12 mouse cellular contexts compared by ENCODE assay signal in the genomic region with DNA sequence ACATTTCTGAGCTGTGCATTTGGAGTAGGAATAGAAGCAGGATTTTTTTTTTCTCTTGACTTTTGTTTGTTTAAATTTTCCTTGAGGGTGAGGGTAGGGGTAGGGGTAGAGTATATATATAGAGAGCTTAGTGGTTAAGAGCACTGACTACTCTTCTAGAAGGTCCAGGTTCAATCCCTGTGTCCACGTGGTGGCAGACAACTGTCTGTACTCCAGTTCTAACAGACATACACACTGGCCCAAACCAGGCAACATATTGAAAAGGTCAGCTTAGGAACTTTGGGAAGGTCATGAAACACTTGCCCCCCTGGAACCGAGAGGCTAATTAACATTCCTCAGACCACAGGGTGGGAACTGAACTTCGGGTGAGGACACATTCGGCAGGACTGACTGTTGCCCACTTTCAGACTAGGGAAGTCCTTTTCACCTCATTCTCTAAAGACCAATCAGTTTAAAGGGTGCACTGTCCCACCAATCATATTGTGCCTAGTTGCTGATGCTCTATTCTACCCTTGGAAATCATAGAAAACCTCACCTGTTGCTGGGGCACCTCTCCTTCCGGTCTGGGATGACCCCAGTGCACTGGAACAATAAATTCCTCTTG. TPM values are rescaled to one million over a fixed set of nuclear protein-coding genes. Genes with fewer than 3 reads are reported as not detected.
DNase-seq lines count a peak whose midpoint lies in the region; ATAC-seq and TF ChIP-seq lines count a peak whose summit lies in the region.
"Had no signal": no experiment of that assay in that cellular context is flagged by ENCODE, and none has a peak within 500 bp of the region (broad histone marks: within the 10 kb centered on the region; RNA-seq: fewer than 3 reads in every experiment).

No protein-coding gene starts in this region.

- no peak for TF ChIP-seq CTCF in MEL (IDR thresholded peaks at IDR 0.05 in 2 of 3, conservative IDR thresholded peaks at IDR 0.05 in 1 of 3; ENCODE audit: control insufficient read depth in 1 of 3, insufficient read depth in 1 of 3, low read depth in 2 of 3, low read length in 3 of 3, poor library complexity in 1 of 3, severe bottlenecking in 1 of 3)

- 74% methylated on average over 5 of the region's 5 CpGs for WGBS in kidney, embryonic 16.5 days
- WGBS in hindbrain, embryonic 15.5 days = 84% methylated on average over 5 of the region's 5 CpGs
- WGBS in neural tube, embryonic 13.5 days = 84% methylated on average over 5 of the region's 5 CpGs

- H3K9me3 ChIP-seq in kidney, embryonic 16.5 days (ENCODE audit: low read length) = no peaks in the 10 kb centered on the region
- H3K9me3 ChIP-seq in MEL (replicated peaks; ENCODE audit: insufficient read depth, low read length) = no peaks in the 10 kb centered on the region
- no peaks in the 10 kb centered on the region for H3K9me3 ChIP-seq in hindbrain, embryonic 15.5 days
- H3K9me3 ChIP-seq in neural tube, embryonic 13.5 days = no peaks in the 10 kb centered on the region
- H3K9me3 ChIP-seq: heart, embryonic 15.5 days; liver, embryonic 12.5 days had no signal

- 0 out of 2 replicates have a peak, but pooled peaks have one; percentile 43 for ATAC-seq in kidney, embryonic 16.5 days (ENCODE audit: low FRiP score, low TSS enrichment)
- no peak for ATAC-seq in hindbrain, embryonic 15.5 days (ENCODE audit: low FRiP score, low read depth)
- ATAC-seq in neural tube, embryonic 13.5 days (ENCODE audit: low read depth) = peak; percentile 69; the same call in 1 of the 2 replicates
- no peak for ATAC-seq in megakaryocyte progenitor cell, adult 5-6 weeks (replicated peaks; ENCODE audit: poor library complexity)
- ATAC-seq: liver, embryonic 12.5 days had no signal

- no peak overlapping the region for H3K27ac ChIP-seq in kidney, embryonic 16.5 days (ENCODE audit: low read length)
- peak overlapping the region; percentile 100 for H3K27ac ChIP-seq in MEL (ENCODE audit: control insufficient read depth, low read depth, low read length)
- peak overlapping the region; percentile 97 for H3K27ac ChIP-seq in hindbrain, embryonic 15.5 days (replicated peaks)
- peak overlapping the region; percentile 98; the same call in 1 of the 2 replicates for H3K27ac ChIP-seq in neural tube, embryonic 13.5 days (replicated peaks)
- H3K27ac ChIP-seq: liver, embryonic 12.5 days had no signal

- no peak overlapping the region for H3K4me3 ChIP-seq in kidney, embryonic 16.5 days (ENCODE audit: low read length)
- peak overlapping the region; percentile 80 to 89 for H3K4me3 ChIP-seq in MEL (ENCODE audit: control insufficient read depth in 1 of 2, insufficient read depth in 1 of 2, low read depth in 2 of 2, low read length in 2 of 2)
- H3K4me3 ChIP-seq in hindbrain, embryonic 15.5 days = no peak overlapping the region
- H3K4me3 ChIP-seq in neural tube, embryonic 13.5 days = no peak overlapping the region

- TF ChIP-seq EP300 in MEL (IDR thresholded peaks at IDR 0.05; ENCODE audit: low read depth in 1 of 2, low read length in 2 of 2) = no peak

- DNase-seq in kidney, postnatal 14 days = no peak
- peak; percentile 88 for DNase-seq in MEL (ENCODE audit: low read depth, low spot score)
- DNase-seq in urinary bladder, postnatal 14 days (ENCODE audit: low spot score) = no peak
- DNase-seq in retina, embryonic 14.5 days (ENCODE audit: low spot score) = no peak
- DNase-seq: kidney, postnatal 4 days; thymus, postnatal 4 days had no signal

- no peaks in the 10 kb centered on the region for H3K27me3 ChIP-seq in kidney, embryonic 16.5 days (ENCODE audit: insufficient read depth, low read length)
- no peaks in the 10 kb centered on the region for H3K27me3 ChIP-seq in MEL (ENCODE audit: control insufficient read depth in 1 of 2, insufficient read depth in 2 of 2, low read length in 2 of 2)
- no peaks in the 10 kb centered on the region for H3K27me3 ChIP-seq in hindbrain, embryonic 15.5 days
- H3K27me3 ChIP-seq in neural tube, embryonic 13.5 days = no peaks in the 10 kb centered on the region
- H3K27me3 ChIP-seq: heart, embryonic 15.5 days; liver, embryonic 12.5 days had no signal

- TF ChIP-seq POLR2A in MEL (IDR thresholded peaks at IDR 0.05; ENCODE audit: control insufficient read depth in 1 of 2, insufficient read depth in 1 of 2, low read depth in 1 of 2, low read length in 2 of 2, poor library complexity in 1 of 2) = peak; percentile 42 to 94; a peak in 2 of 4 replicates

- no peak overlapping the region for H3K4me2 ChIP-seq in kidney, embryonic 16.5 days (replicated peaks; ENCODE audit: low read depth, low read length)
- H3K4me2 ChIP-seq in hindbrain, embryonic 15.5 days = no peak overlapping the region; the same call in 1 of the 2 replicates
- no peak overlapping the region for H3K4me2 ChIP-seq in neural tube, embryonic 13.5 days

- no peak for TF ChIP-seq RAD21 in MEL (IDR thresholded peaks at IDR 0.05; ENCODE audit: low read depth, low read length)

- no peaks in the 10 kb centered on the region; the same call in 1 of the 2 replicates for H3K79me2 ChIP-seq in MEL (ENCODE audit: control insufficient read depth, insufficient read depth, low read length, poor library complexity)

- peak overlapping the region; percentile 91; the same call in 1 of the 2 replicates for H3K9ac ChIP-seq in kidney, embryonic 16.5 days (replicated peaks; ENCODE audit: low read length)
- H3K9ac ChIP-seq in MEL (ENCODE audit: control insufficient read depth, low read depth, low read length, poor library complexity, severe bottlenecking) = peak overlapping the region; percentile 84
- H3K9ac ChIP-seq in hindbrain, embryonic 15.5 days = no peak overlapping the region
- H3K9ac ChIP-seq in neural tube, embryonic 13.5 days = peak overlapping the region; percentile 86; the same call in 1 of the 2 replicates
- H3K9ac ChIP-seq: heart, embryonic 15.5 days had no signal

- H3K36me3 ChIP-seq in kidney, embryonic 16.5 days (ENCODE audit: insufficient read depth, low read length) = no peaks in the 10 kb centered on the region
- H3K36me3 ChIP-seq in MEL (ENCODE audit: control insufficient read depth in 1 of 2, insufficient read depth in 2 of 2, low read length in 2 of 2) = peaks cover 0 to 3% of the 10 kb centered on the region in 2 experiments; a peak in 2 of 4 replicates
- no peaks in the 10 kb centered on the region for H3K36me3 ChIP-seq in hindbrain, embryonic 15.5 days
- H3K36me3 ChIP-seq in neural tube, embryonic 13.5 days = no peaks in the 10 kb centered on the region
- H3K36me3 ChIP-seq: heart, embryonic 15.5 days; liver, embryonic 12.5 days had no signal

- peaks cover 15% of the 10 kb centered on the region for H3K4me1 ChIP-seq in kidney, embryonic 16.5 days (ENCODE audit: insufficient read depth, low read length)
- peaks cover 0 to 10% of the 10 kb centered on the region in 2 experiments; a peak in 3 of 4 replicates for H3K4me1 ChIP-seq in MEL (ENCODE audit: control insufficient read depth in 1 of 2, insufficient read depth in 2 of 2, low read length in 2 of 2)
- H3K4me1 ChIP-seq in hindbrain, embryonic 15.5 days (replicated peaks) = peaks cover 13% of the 10 kb centered on the region
- peaks cover 14% of the 10 kb centered on the region for H3K4me1 ChIP-seq in neural tube, embryonic 13.5 days (replicated peaks)

TF ChIP-seq in MEL, 35 proteins besides CTCF, POLR2A, EP300 and RAD21:
- TF ChIP-seq SIN3A (IDR thresholded peaks at IDR 0.05; ENCODE audit: low read length) (no peak), POLR2AphosphoS5 (IDR thresholded peaks at IDR 0.05; ENCODE audit: borderline replicate concordance, low read depth, low read length) (peak; percentile 83; the same call in 1 of the 2 replicates), TBP (IDR thresholded peaks at IDR 0.05; ENCODE audit: low read depth, low read length) (peak; percentile 91)

RNA-seq across cellular contexts. Expression of a gene that starts 7.7 kb away (rescaled TPM):
- polyA plus RNA-seq in kidney, embryonic 16.5 days (2015; fragmentation: Nextera tagmentation; extraction: Ambion mirVana) = 191 and 202 TPM in 2 replicates
- total RNA-seq in MEL (2012; rRNA removed) = 211 and 225 TPM in 2 replicates
- 100 to 1,000 TPM; 215 to 219 TPM for polyA plus RNA-seq in MEL (2012; ENCODE audit: insufficient read depth in 1 of 2, insufficient read length in 2 of 2, low read depth in 1 of 2, low replicate concordance in 2 of 2, missing spikeins in 1 of 2)
- 96.7 and 108 TPM in 2 replicates for polyA plus RNA-seq in hindbrain, embryonic 15.5 days (2015; fragmentation: Nextera tagmentation; extraction: Ambion mirVana)
- polyA plus RNA-seq in neural tube, embryonic 13.5 days (2015; fragmentation: Nextera tagmentation; extraction: Ambion mirVana) = 111 and 141 TPM in 2 replicates
- 266 and 302 TPM in 2 replicates for total RNA-seq in megakaryocyte progenitor cell, adult 5-6 weeks (2015)
- total RNA-seq in megakaryocyte progenitor cell, adult 5-6 weeks (2017) = 461 and 467 TPM in 2 replicates

Comparison
In these comparisons a context has a peak if more than half of its experiments do, and no peak if none do; other contexts are left out.
1. ATAC-seq: peak in kidney, embryonic 16.5 days (single experiment) and neural tube, embryonic 13.5 days (single experiment); none in hindbrain, embryonic 15.5 days (single experiment) and megakaryocyte progenitor cell, adult 5-6 weeks (single experiment).
2. H3K4me3 ChIP-seq: peak in MEL (2 of 2); none in kidney, embryonic 16.5 days (single experiment), hindbrain, embryonic 15.5 days (single experiment) and neural tube, embryonic 13.5 days (single experiment).